Mouse (Mus musculus) T-cell, adult 2 months (primary cell): ENCODE measurements around the gene Gm21304.
"Not testable (repeated sequence)": the region's sequence is repeated elsewhere in the genome, so short reads cannot be mapped to it uniquely, and the experiment has no call there.

ENCODE experiments used
- DNase-seq: peaks from one replicate; pipeline ENCODE4 v3.0.0; 2022; ENCODE audit warnings: low spot score

Gm21304 gene

GRCm38 (mm10) chr10:104168215-104168614, at the start of gene Gm21304:
Gene Gm21304 (plus strand): TSS chr10:104168515.
- DNase-seq, result not testable (repeated sequence)

GRCm38 (mm10) chr10:104142687-104143086, 25.6 kb upstream of the Gm21304 start, which contains the start of gene Gm21293:
Gene Gm21293 (plus strand): TSS chr10:104142987.
- not testable (repeated sequence) for DNase-seq

GRCm38 (mm10) chr10:104151197-104151596, 17.1 kb upstream of the Gm21304 start, which contains the start of gene Gm6763:
Gene Gm6763 (plus strand): TSS chr10:104151497.
- DNase-seq, result not testable (repeated sequence)

- not testable (repeated sequence) for DNase-seq
Observed at GRCm38 (mm10) chr10:104159706-104160105, 8.6 kb upstream of the Gm21304 start, which contains the start of gene Gm8764. Gene Gm8764 (plus strand): TSS chr10:104160006.

GRCm38 (mm10) chr10:104176724-104177123, 8.4 kb downstream of the Gm21304 start, which contains the start of gene Gm21312:
Gene Gm21312 (plus strand): TSS chr10:104177024.
- DNase-seq, result not testable (repeated sequence)

GRCm38 (mm10) chr10:104185233-104185632, 16.9 kb downstream of the Gm21304 start, which contains the start of gene Gm20765:
Gene Gm20765 (plus strand): TSS chr10:104185533.
- DNase-seq, result not testable (repeated sequence)

GRCm38 (mm10) chr10:104193742-104194141, 25.4 kb downstream of the Gm21304 start, which contains the start of gene Gm4340:
Gene Gm4340 (plus strand): TSS chr10:104194042.
- DNase-seq, result not testable (repeated sequence)

- no peak for DNase-seq
Observed at GRCm38 (mm10) chr10:104209655-104210054, 41.3 kb downstream of the Gm21304 start.

GRCm38 (mm10) chr10:104210268-104210990, 42.1 kb downstream of the Gm21304 start:
- DNase-seq, result no peak

GRCm38 (mm10) chr10:104214527-104214926, 46.2 kb downstream of the Gm21304 start:
- no peak for DNase-seq
